Mouse (Mus musculus) small intestine, adult 2 months (tissue): ENCODE results near the gene Tomm6. TPM values are rescaled to one million over a fixed set of nuclear protein-coding genes. Genes with fewer than 3 reads are reported as not detected.

Experiments used
- H3K27ac ChIP-seq: fragments of 200-500 bp; 2 replicates; pipeline ENCODE4 v1.5.1; 2012; ENCODE audit warnings: low read depth, low read length, control low read depth, inconsistent platforms; ENCODE audit not compliant: insufficient read depth
- H3K27me3 ChIP-seq: fragments of 200-500 bp; 2 replicates; pipeline ENCODE4 v1.6.1; 2012; ENCODE audit warnings: mild to moderate bottlenecking, moderate library complexity, low read length, inconsistent platforms; ENCODE audit not compliant: control insufficient read depth, insufficient read depth
- H3K36me3 ChIP-seq: fragments of 200-500 bp; 2 replicates; pipeline ENCODE4 v1.6.1; 2012; ENCODE audit warnings: mild to moderate bottlenecking, low read length, control low read depth, inconsistent platforms; ENCODE audit not compliant: control insufficient read depth, insufficient read depth
- H3K4me1 ChIP-seq: fragments of 200-500 bp; 2 replicates; pipeline ENCODE4 v1.6.1; 2012; ENCODE audit warnings: low read length, inconsistent platforms, mixed read lengths; ENCODE audit not compliant: control insufficient read depth, insufficient read depth, insufficient read length
- H3K4me3 ChIP-seq: fragments of 200-500 bp; 2 replicates; pipeline ENCODE4 v1.5.1; 2012; ENCODE audit warnings: low read depth, mild to moderate bottlenecking, control low read depth, inconsistent platforms, low read length, moderate library complexity
- CTCF ChIP-seq: fragments of 200-500 bp; IDR thresholded peaks from 2 replicates; pipeline ENCODE4 v1.5.1; 2012; ENCODE audit warnings: low read depth, mild to moderate bottlenecking, control low read depth, inconsistent platforms, low read length, moderate library complexity, mixed read lengths; ENCODE audit not compliant: insufficient replicate concordance, insufficient read length; ENCODE audit errors: extremely low read depth
- POLR2A ChIP-seq: fragments of 200-500 bp; IDR thresholded peaks from 2 replicates; pipeline ENCODE4 v1.6.1; 2012; ENCODE audit warnings: low read depth, mild to moderate bottlenecking, control low read depth, inconsistent platforms, low read length, moderate library complexity
- WGBS: fragments of 180-500 bp; shearing (Covaris S2); methylation state at CpG from one replicate; pipeline ENCODE4 v1.1.7; 2018; 5-methylcytosine and 5-hydroxymethylcytosine counted together
- polyA plus RNA-seq: library from polyadenylated mRNA; depleted of rRNA; stranded (reverse); fragments of >200 nt; gene quantifications from 2 replicates; pipeline ENCODE4 v1.2.3, GENCODE M21; 2012

The Tomm6 gene
- polyA plus RNA-seq, 1 experiment = 59.0 TPM

DNA sequence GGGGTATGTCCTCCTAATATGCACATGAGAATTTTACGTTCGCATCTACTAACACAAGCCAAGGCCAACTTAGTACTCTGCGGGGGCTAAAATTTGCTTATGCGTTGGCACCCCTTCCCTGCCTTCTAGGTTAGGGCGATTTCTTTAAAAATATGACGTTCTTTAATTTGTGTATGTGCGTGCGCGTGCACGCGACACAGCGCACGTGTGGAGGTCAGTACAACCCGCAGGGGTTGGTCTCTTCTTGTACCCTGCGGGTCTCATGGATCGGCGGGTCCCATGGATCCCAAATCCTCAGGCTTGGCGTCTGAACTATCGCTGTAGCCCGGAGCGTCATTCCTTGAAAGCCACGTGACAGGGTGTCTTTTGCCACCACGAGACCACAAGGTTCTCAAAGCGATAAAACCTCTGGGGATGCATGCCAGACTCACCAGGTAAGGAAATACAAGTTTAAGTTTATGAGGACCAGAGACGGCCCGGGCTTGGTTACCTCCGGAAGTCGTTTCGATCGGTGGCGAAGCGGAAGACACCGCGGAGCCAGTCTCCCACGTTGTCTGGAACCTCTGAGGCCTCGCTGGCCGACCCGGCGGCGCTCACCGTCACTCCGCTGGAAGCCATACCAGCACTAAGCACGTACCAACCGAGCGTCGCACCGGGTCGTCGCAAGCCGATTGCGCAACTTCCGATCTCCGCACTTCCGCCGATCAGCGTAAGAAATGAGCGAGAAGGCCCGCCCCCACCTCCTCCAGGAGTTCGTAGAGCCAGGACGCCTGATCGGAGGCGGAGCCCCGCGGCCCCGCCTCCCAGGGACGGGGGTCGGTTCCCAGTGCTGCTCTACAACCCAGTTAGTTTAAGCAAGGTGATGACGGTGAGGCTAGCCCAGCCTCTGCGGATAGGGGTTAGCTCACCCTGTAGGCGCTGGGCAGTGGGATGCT is 510 bp downstream of the Tomm6 start:
- TF ChIP-seq POLR2A (peak; percentile 76; the same call in 1 of the 2 replicates), CTCF (no peak)
- Histone ChIP-seq H3K4me3 (peak overlapping the region; percentile 82), H3K27ac (peak overlapping the region; percentile 51; the same call in 1 of the 2 replicates), H3K27me3 (no peaks in the 10 kb centered on the region), H3K4me1 (peaks cover 6% of the 10 kb centered on the region), H3K36me3 (peaks cover 1% of the 10 kb centered on the region; the same call in 1 of the 2 replicates)
- under 1% methylated on average over 70 of the region's 70 CpGs for WGBS

DNA sequence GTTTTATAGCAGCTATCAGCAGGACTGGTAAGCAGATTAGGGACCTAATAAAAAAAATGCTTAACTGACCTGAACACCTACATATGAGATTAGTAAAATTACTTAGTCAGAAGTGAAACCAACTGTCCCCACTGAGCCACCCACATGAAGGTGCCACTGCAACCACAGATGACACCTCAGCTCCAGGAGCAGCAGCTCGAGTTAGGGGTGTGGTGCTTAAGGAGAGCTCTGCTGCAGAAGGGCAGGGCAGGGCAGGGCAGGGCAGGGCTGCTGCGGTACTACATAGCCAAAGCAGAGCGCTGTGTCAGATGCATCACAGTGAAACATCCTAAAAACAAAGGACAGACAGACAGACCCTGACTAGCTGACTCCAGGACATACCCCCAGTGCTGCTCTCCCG is 5.3 kb downstream of the Tomm6 start:
- peaks cover 10% of the 10 kb centered on the region for H3K36me3 ChIP-seq
- WGBS = 49% methylated on average over 4 of the region's 4 CpGs
- TF ChIP-seq POLR2A = no peak
- TF ChIP-seq CTCF = no peak
- H3K27ac ChIP-seq = no peak overlapping the region
- H3K27me3 ChIP-seq = no peaks in the 10 kb centered on the region
- peaks cover 3% of the 10 kb centered on the region; the same call in 1 of the 2 replicates for H3K4me1 ChIP-seq
- no peak overlapping the region for H3K4me3 ChIP-seq

DNA sequence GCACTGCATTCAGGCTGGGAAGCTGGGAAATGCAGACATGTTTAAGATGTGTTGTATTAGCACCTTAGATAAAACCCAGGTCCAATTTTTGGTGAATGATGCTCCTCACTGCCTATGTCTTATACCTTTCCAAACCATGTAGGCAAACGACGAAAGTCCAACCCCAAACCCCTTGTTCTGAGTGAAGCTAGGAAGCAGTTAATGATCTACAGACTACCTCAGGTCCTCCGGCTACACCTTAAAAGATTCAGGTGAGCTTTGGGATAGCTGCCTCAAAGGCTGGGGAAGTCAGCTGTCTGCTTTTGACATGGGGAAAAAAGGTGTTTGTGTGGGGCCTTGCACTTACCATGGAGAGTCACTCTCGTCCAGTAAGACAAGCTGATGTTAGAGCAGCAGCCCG is 9.5 kb downstream of the Tomm6 start:
- Histone ChIP-seq H3K4me3 (no peak overlapping the region), H3K36me3 (peaks cover 12% of the 10 kb centered on the region), H3K4me1 (no peaks in the 10 kb centered on the region), H3K27me3 (no peaks in the 10 kb centered on the region), H3K27ac (no peak overlapping the region)
- WGBS = 68% methylated on average over 5 of the region's 5 CpGs
- TF ChIP-seq CTCF = no peak
- TF ChIP-seq POLR2A = no peak

DNA sequence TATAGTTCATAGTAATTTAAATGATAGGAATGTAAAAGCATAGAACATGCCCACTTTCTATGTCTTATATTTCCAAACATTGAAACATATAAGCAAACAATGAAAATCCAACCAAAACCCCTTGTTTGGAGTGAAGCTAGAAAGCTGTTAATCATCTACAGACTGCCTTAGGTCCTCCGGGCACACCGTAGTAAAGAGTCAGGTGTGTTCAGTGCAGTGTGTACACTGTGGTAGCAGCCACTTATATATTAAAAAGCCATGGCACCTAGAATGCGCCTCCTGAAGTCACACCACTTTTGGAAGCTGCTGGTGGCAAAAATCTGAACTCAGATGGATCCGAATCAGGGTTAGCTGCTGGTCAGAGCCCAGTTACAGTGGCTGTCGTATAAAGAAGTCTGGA is 9.9 kb downstream of the Tomm6 start:
- Histone ChIP-seq H3K4me1 (no peaks in the 10 kb centered on the region), H3K27me3 (no peaks in the 10 kb centered on the region), H3K27ac (no peak overlapping the region), H3K36me3 (peaks cover 12% of the 10 kb centered on the region), H3K4me3 (no peak overlapping the region)
- TF ChIP-seq CTCF (no peak), POLR2A (no peak)
- 79% methylated on average over 5 of the region's 5 CpGs for WGBS

DNA sequence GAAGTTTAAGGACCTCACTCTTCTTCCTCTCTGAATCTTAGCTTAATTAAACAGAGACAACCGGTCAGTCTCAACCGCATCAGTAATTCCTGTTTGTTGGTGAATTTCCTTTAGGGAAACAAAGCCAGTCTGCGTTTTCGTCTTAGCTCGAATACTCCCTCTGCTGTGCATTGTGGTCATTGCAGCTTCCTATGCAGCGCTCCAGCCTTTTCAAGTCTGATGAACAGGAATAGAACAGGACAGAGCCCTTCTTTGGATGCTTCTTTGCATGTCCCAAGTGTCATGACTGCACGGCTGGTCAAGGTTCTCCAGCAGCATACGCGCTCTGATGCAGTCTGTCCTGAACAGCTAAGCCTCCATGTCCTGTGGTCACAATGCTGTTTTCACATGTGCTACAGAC is 11.6 kb downstream of the Tomm6 start:
- Histone ChIP-seq H3K36me3 (peaks cover 10% of the 10 kb centered on the region), H3K4me1 (no peaks in the 10 kb centered on the region), H3K27me3 (no peaks in the 10 kb centered on the region), H3K4me3 (no peak overlapping the region), H3K27ac (no peak overlapping the region)
- 34% methylated on average over 9 of the region's 9 CpGs for WGBS
- TF ChIP-seq POLR2A (no peak), CTCF (peak; percentile 53; the same call in 1 of the 2 replicates)

DNA sequence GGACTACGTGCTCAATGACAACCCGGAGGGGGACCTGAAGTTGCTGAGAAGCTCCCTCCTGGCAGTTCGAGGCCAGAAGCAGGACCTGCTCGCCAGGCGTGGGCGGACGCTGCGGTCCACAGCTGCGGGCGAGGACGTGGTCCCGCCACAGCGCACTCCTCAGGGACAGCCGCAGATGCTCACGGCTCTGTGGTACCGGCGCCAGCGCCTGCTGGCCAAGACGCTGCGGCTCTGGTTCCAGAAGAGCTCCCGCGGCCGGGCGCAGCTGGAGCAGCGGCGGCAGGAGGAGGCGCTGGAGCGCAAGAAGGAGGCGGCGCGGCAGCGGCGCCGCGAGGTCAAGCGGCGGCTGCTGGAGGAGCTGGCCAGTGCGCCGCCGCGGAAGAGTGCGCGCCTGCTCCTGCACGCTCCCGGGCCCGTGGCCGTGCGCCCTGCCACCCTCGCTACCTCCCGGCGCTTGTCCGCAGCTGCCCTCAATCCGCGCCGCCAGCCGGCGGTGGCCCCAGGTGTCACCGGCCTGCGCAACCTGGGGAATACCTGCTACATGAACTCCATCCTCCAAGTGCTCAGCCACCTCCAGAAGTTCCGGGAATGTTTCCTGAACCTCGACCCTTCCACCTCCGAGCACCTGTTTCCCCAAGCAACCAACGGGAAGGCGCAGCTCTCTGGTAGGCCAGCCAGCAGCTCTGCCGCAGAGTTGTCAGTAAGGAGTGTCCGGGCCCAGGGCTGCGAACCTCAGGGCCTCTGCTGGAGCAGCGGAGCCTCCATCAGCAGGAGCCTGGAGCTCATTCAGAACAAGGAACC is 15.7 kb downstream of the Tomm6 start:
- WGBS = 59% methylated on average over 68 of the region's 68 CpGs
- Histone ChIP-seq H3K4me1 (no peaks in the 10 kb centered on the region), H3K27ac (no peak overlapping the region), H3K4me3 (peak overlapping the region; percentile 48), H3K36me3 (peaks cover 3% of the 10 kb centered on the region; the same call in 1 of the 2 replicates), H3K27me3 (no peaks in the 10 kb centered on the region)
- TF ChIP-seq POLR2A = no peak
- TF ChIP-seq CTCF = no peak

DNA sequence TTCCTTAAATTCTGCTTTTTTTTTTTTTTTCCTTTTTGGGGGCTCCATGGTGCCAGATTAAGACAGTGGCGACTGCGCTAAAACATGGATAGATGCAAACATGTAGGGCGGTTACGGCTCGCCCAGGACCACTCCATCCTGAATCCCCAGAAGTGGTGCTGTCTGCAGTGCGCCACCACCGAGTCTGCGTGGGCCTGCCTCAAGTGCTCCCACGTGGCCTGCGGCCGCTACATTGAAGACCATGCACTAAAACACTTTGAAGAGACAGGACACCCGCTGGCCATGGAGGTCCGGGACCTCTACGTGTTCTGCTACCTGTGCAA is 16.2 kb downstream of the Tomm6 start:
- Histone ChIP-seq H3K4me3 (peak overlapping the region; percentile 48), H3K36me3 (peaks cover 3% of the 10 kb centered on the region; the same call in 1 of the 2 replicates), H3K27ac (no peak overlapping the region), H3K4me1 (no peaks in the 10 kb centered on the region), H3K27me3 (no peaks in the 10 kb centered on the region)
- TF ChIP-seq POLR2A (no peak), CTCF (no peak)
- 79% methylated on average over 14 of the region's 14 CpGs for WGBS
